Mouse (Mus musculus): ENCODE results near the gene Gpr141.

- no peak for TF ChIP-seq CTCF (IDR thresholded peaks at IDR 0.05; ENCODE audit: control insufficient read depth, insufficient read depth, insufficient replicate concordance, low read depth, low read length)
- TF ChIP-seq POLR2A (IDR thresholded peaks at IDR 0.05; ENCODE audit: control insufficient read depth, low read depth, low read length) = no peak
Observed at GRCm38 (mm10) chr13:19843448-19843847, 19.4 kb upstream of the Gpr141 start.
